ENCODE assay signal across 11 mouse cellular contexts in genomic region chr1:153016465-153017163, GRCm38 (mm10).
A peak's percentile ranks its signal among the peaks of the same experiment; 100 is the strongest.
DNase-seq lines count a peak whose midpoint lies in the region; ATAC-seq and TF ChIP-seq lines count a peak whose summit lies in the region.
"Had no signal": no experiment of that assay in that cellular context is flagged by ENCODE, and none has a peak within 500 bp of the region (broad histone marks: within the 10 kb centered on the region; RNA-seq: fewer than 3 reads in every experiment).

No protein-coding gene starts in this region.

- H3K36me3 ChIP-seq in forebrain, embryonic 15.5 days = no peaks in the 10 kb centered on the region
- H3K36me3 ChIP-seq in forebrain, embryonic 13.5 days (ENCODE audit: poor library complexity, severe bottlenecking) = no peaks in the 10 kb centered on the region
- no peaks in the 10 kb centered on the region for H3K36me3 ChIP-seq in limb, embryonic 11.5 days (ENCODE audit: control insufficient read depth, insufficient read depth, low read length)
- no peaks in the 10 kb centered on the region for H3K36me3 ChIP-seq in limb, embryonic 10.5 days
- no peaks in the 10 kb centered on the region for H3K36me3 ChIP-seq in embryonic facial prominence, embryonic 10.5 days (replicated peaks)
- H3K36me3 ChIP-seq in midbrain, postnatal 0 days (ENCODE audit: insufficient read depth, low read length) = no peaks in the 10 kb centered on the region; the same call in 1 of the 2 replicates

- DNase-seq in limb, embryonic 11.5 days (ENCODE audit: low spot score) = peak; percentile 33
- no peak for DNase-seq in limb, embryonic 10.5 days (ENCODE audit: low spot score)
- peak; percentile 65 for DNase-seq in embryonic facial prominence, embryonic 10.5 days (ENCODE audit: low spot score)
- peak; percentile 70 for DNase-seq in midbrain, postnatal 0 days (ENCODE audit: low spot score)
- DNase-seq in spleen, postnatal 36 days (ENCODE audit: low spot score in 2 of 2) = no peak
- DNase-seq in kidney, adult 8-10 months = no peak

- peak overlapping the region; percentile 28; the same call in 1 of the 2 replicates for H3K27ac ChIP-seq in forebrain, embryonic 15.5 days (replicated peaks)
- no peak overlapping the region for H3K27ac ChIP-seq in forebrain, embryonic 13.5 days
- no peak overlapping the region; the same call in 1 of the 2 replicates for H3K27ac ChIP-seq in limb, embryonic 11.5 days (replicated peaks; ENCODE audit: low read depth, low read length)
- no peak overlapping the region for H3K27ac ChIP-seq in limb, embryonic 10.5 days
- H3K27ac ChIP-seq in embryonic facial prominence, embryonic 10.5 days (replicated peaks) = peak overlapping the region; percentile 70
- H3K27ac ChIP-seq in midbrain, postnatal 0 days (ENCODE audit: low read depth, low read length) = no peak overlapping the region
- H3K27ac ChIP-seq: left cerebral cortex, adult 2 months; macrophage had no signal

- peak; percentile 31 for TF ChIP-seq CTCF in midbrain, postnatal 0 days (IDR thresholded peaks at IDR 0.05)

- H3K9me3 ChIP-seq in forebrain, embryonic 15.5 days = no peaks in the 10 kb centered on the region
- H3K9me3 ChIP-seq in forebrain, embryonic 13.5 days (replicated peaks) = no peaks in the 10 kb centered on the region
- H3K9me3 ChIP-seq in limb, embryonic 11.5 days (ENCODE audit: control insufficient read depth, low read length) = no peaks in the 10 kb centered on the region
- H3K9me3 ChIP-seq in limb, embryonic 10.5 days (replicated peaks) = no peaks in the 10 kb centered on the region
- no peaks in the 10 kb centered on the region for H3K9me3 ChIP-seq in embryonic facial prominence, embryonic 10.5 days
- no peaks in the 10 kb centered on the region for H3K9me3 ChIP-seq in midbrain, postnatal 0 days (ENCODE audit: low read length)

- no peak overlapping the region for H3K4me3 ChIP-seq in forebrain, embryonic 15.5 days
- H3K4me3 ChIP-seq in forebrain, embryonic 13.5 days = no peak overlapping the region
- H3K4me3 ChIP-seq in limb, embryonic 11.5 days (ENCODE audit: low read depth, low read length) = no peak overlapping the region
- H3K4me3 ChIP-seq in limb, embryonic 10.5 days = no peak overlapping the region
- no peak overlapping the region for H3K4me3 ChIP-seq in embryonic facial prominence, embryonic 10.5 days
- H3K4me3 ChIP-seq in midbrain, postnatal 0 days (ENCODE audit: low read depth, low read length) = no peak overlapping the region
- H3K4me3 ChIP-seq: left cerebral cortex, adult 2 months had no signal

- no peak overlapping the region for H3K4me2 ChIP-seq in forebrain, embryonic 15.5 days (replicated peaks)
- no peak overlapping the region for H3K4me2 ChIP-seq in forebrain, embryonic 13.5 days
- no peak overlapping the region for H3K4me2 ChIP-seq in limb, embryonic 11.5 days (ENCODE audit: low read depth, severe bottlenecking)
- no peak overlapping the region for H3K4me2 ChIP-seq in midbrain, postnatal 0 days (ENCODE audit: low read depth, low read length, poor library complexity, severe bottlenecking)

- no peak overlapping the region for H3K9ac ChIP-seq in forebrain, embryonic 15.5 days (replicated peaks)
- no peak overlapping the region for H3K9ac ChIP-seq in forebrain, embryonic 13.5 days
- no peak overlapping the region for H3K9ac ChIP-seq in limb, embryonic 11.5 days (ENCODE audit: low read length)
- no peak overlapping the region for H3K9ac ChIP-seq in midbrain, postnatal 0 days (replicated peaks; ENCODE audit: low read length, poor library complexity, severe bottlenecking)

- WGBS in forebrain, embryonic 15.5 days = 44% methylated on average over 11 of the region's 11 CpGs
- WGBS in forebrain, embryonic 13.5 days = 58% methylated on average over 11 of the region's 11 CpGs
- 48% methylated on average over 11 of the region's 11 CpGs for WGBS in limb, embryonic 11.5 days
- WGBS in limb, embryonic 10.5 days = 49% methylated on average over 11 of the region's 11 CpGs
- WGBS in embryonic facial prominence, embryonic 10.5 days = 53% methylated on average over 11 of the region's 11 CpGs
- 52% methylated on average over 11 of the region's 11 CpGs for WGBS in midbrain, postnatal 0 days

- no peak for ATAC-seq in forebrain, embryonic 15.5 days (replicated peaks)
- ATAC-seq in forebrain, embryonic 13.5 days = no peak
- ATAC-seq in limb, embryonic 11.5 days (ENCODE audit: insufficient number of reproducible peaks, low FRiP score, low TSS enrichment, low read depth) = no peak
- no peak for ATAC-seq in midbrain, postnatal 0 days (ENCODE audit: low FRiP score)
- ATAC-seq: inflammation-experienced regulatory T-cells, adult 6 months had no signal

- H3K4me1 ChIP-seq in forebrain, embryonic 15.5 days = peaks cover 30% of the 10 kb centered on the region
- H3K4me1 ChIP-seq in forebrain, embryonic 13.5 days = peaks cover 30% of the 10 kb centered on the region
- H3K4me1 ChIP-seq in limb, embryonic 11.5 days (ENCODE audit: control insufficient read depth, insufficient read depth, low read length) = peaks cover 4% of the 10 kb centered on the region; the same call in 1 of the 2 replicates
- H3K4me1 ChIP-seq in limb, embryonic 10.5 days = peaks cover 26% of the 10 kb centered on the region
- peaks cover 32% of the 10 kb centered on the region for H3K4me1 ChIP-seq in embryonic facial prominence, embryonic 10.5 days
- peaks cover 16% of the 10 kb centered on the region for H3K4me1 ChIP-seq in midbrain, postnatal 0 days (ENCODE audit: insufficient read depth, low read length)

- no peaks in the 10 kb centered on the region for H3K27me3 ChIP-seq in forebrain, embryonic 15.5 days
- H3K27me3 ChIP-seq in forebrain, embryonic 13.5 days = peaks cover 20% of the 10 kb centered on the region; the same call in 1 of the 2 replicates
- H3K27me3 ChIP-seq in limb, embryonic 11.5 days (ENCODE audit: control insufficient read depth, insufficient read depth, low read length) = no peaks in the 10 kb centered on the region
- H3K27me3 ChIP-seq in limb, embryonic 10.5 days (ENCODE audit: low read depth, poor library complexity, severe bottlenecking) = no peaks in the 10 kb centered on the region
- H3K27me3 ChIP-seq in embryonic facial prominence, embryonic 10.5 days (replicated peaks; ENCODE audit: low read depth, poor library complexity, severe bottlenecking) = peaks cover 26% of the 10 kb centered on the region
- no peaks in the 10 kb centered on the region for H3K27me3 ChIP-seq in midbrain, postnatal 0 days (ENCODE audit: insufficient read depth, low read length)

Comparison
In these comparisons a context has a peak if more than half of its experiments do, and no peak if none do; other contexts are left out.
1. H3K27ac ChIP-seq: peak in forebrain, embryonic 15.5 days (single experiment) and embryonic facial prominence, embryonic 10.5 days (single experiment); none in forebrain, embryonic 13.5 days (single experiment), limb, embryonic 11.5 days (single experiment), limb, embryonic 10.5 days (single experiment) and midbrain, postnatal 0 days (single experiment).
2. DNase-seq: peak in limb, embryonic 11.5 days (single experiment), embryonic facial prominence, embryonic 10.5 days (single experiment) and midbrain, postnatal 0 days (single experiment); none in limb, embryonic 10.5 days (single experiment), spleen, postnatal 36 days (0 of 2) and kidney, adult 8-10 months (0 of 2).